In genomic region chr16:44494441-44495108, GRCm38 (mm10) we compare ENCODE assay signal across 10 mouse cellular contexts.
DNase-seq lines count a peak whose midpoint lies in the region; ATAC-seq and TF ChIP-seq lines count a peak whose summit lies in the region.
"Had no signal": no experiment of that assay in that cellular context is flagged by ENCODE, and none has a peak within 500 bp of the region (broad histone marks: within the 10 kb centered on the region; RNA-seq: fewer than 3 reads in every experiment).

No protein-coding gene starts in this region.

- WGBS in heart, embryonic 15.5 days, result 44% methylated on average over 8 of the region's 8 CpGs
- WGBS in hindbrain, embryonic 14.5 days, result 43% methylated on average over 8 of the region's 8 CpGs
- WGBS in liver, postnatal 0 days (ENCODE audit: insufficient replicate concordance), result 36% methylated on average over 8 of the region's 8 CpGs

- no peaks in the 10 kb centered on the region for H3K9me3 ChIP-seq in heart, embryonic 15.5 days (replicated peaks)
- no peaks in the 10 kb centered on the region for H3K9me3 ChIP-seq in hindbrain, embryonic 14.5 days (ENCODE audit: control insufficient read depth, low read length)
- H3K9me3 ChIP-seq in liver, postnatal 0 days (ENCODE audit: low read length), result no peaks in the 10 kb centered on the region
- H3K9me3 ChIP-seq: G1E had no signal

- no peaks in the 10 kb centered on the region for H3K27me3 ChIP-seq in heart, embryonic 15.5 days
- H3K27me3 ChIP-seq in hindbrain, embryonic 14.5 days (ENCODE audit: control insufficient read depth, insufficient read depth, low read length), result no peaks in the 10 kb centered on the region
- no peaks in the 10 kb centered on the region for H3K27me3 ChIP-seq in liver, postnatal 0 days (ENCODE audit: insufficient read depth, low read length)

- intact Hi-C loops in heart, postnatal 10 days (cut with DNase I), result loop anchor here (5.0 kb wide), 1 partner anchor 53 kb away; no protein-coding TSS in a partner anchor

- ATAC-seq in heart, embryonic 15.5 days (replicated peaks; ENCODE audit: insufficient number of reproducible peaks, insufficient read depth, low FRiP score, low read depth), result 0 out of 2 replicates have a peak, but pooled peaks have one; percentile 33
- ATAC-seq in hindbrain, embryonic 14.5 days (ENCODE audit: low FRiP score), result peak; percentile 49; the same call in 1 of the 2 replicates
- no peak for ATAC-seq in liver, postnatal 0 days

- no peak for TF ChIP-seq CTCF in liver, postnatal 0 days (IDR thresholded peaks at IDR 0.05; ENCODE audit: low read depth)

- DNase-seq in heart, postnatal 10 days, result no peak
- peak; percentile 67 for DNase-seq in embryo, embryonic 10 days (ENCODE audit: low spot score)
- no peak for DNase-seq in hindbrain, embryonic 14.5 days (ENCODE audit: low spot score)
- peak; percentile 79 for DNase-seq in mesoderm, embryonic 11.5 days (ENCODE audit: low read depth, low spot score)
- no peak for DNase-seq in urinary bladder, postnatal 25 days (ENCODE audit: low spot score)
- no peak for DNase-seq in liver, postnatal 0 days
- no peak for DNase-seq in retina, embryonic 14.5 days (ENCODE audit: low spot score)

- no peak overlapping the region for H3K4me2 ChIP-seq in heart, embryonic 15.5 days
- no peak overlapping the region for H3K4me2 ChIP-seq in hindbrain, embryonic 14.5 days (replicated peaks)
- no peak overlapping the region for H3K4me2 ChIP-seq in liver, postnatal 0 days (ENCODE audit: low read depth, low read length)

- H3K27ac ChIP-seq in heart, embryonic 15.5 days, result peak overlapping the region; percentile 63
- peak overlapping the region; percentile 56 for H3K27ac ChIP-seq in hindbrain, embryonic 14.5 days
- no peak overlapping the region for H3K27ac ChIP-seq in liver, postnatal 0 days (ENCODE audit: low read depth)
- H3K27ac ChIP-seq: macrophage had no signal

- no peak for TF ChIP-seq EP300 in liver, postnatal 0 days (IDR thresholded peaks at IDR 0.05; ENCODE audit: low read depth)

- no peak overlapping the region for H3K9ac ChIP-seq in heart, embryonic 15.5 days
- H3K9ac ChIP-seq in hindbrain, embryonic 14.5 days, result no peak overlapping the region
- no peak overlapping the region for H3K9ac ChIP-seq in liver, postnatal 0 days (replicated peaks)

- H3K4me3 ChIP-seq in heart, embryonic 15.5 days, result no peak overlapping the region
- no peak overlapping the region for H3K4me3 ChIP-seq in hindbrain, embryonic 14.5 days (replicated peaks; ENCODE audit: low read length)
- no peak overlapping the region for H3K4me3 ChIP-seq in liver, postnatal 0 days (ENCODE audit: low read depth, low read length)

- H3K36me3 ChIP-seq in heart, embryonic 15.5 days, result peaks cover 44% of the 10 kb centered on the region
- peaks cover 44% of the 10 kb centered on the region for H3K36me3 ChIP-seq in hindbrain, embryonic 14.5 days (replicated peaks; ENCODE audit: control insufficient read depth, insufficient read depth)
- H3K36me3 ChIP-seq in liver, postnatal 0 days (replicated peaks; ENCODE audit: insufficient read depth, low read length), result no peaks in the 10 kb centered on the region
- H3K36me3 ChIP-seq: G1E had no signal

- H3K4me1 ChIP-seq in heart, embryonic 15.5 days (replicated peaks), result peaks cover 14% of the 10 kb centered on the region
- H3K4me1 ChIP-seq in hindbrain, embryonic 14.5 days (replicated peaks; ENCODE audit: control insufficient read depth, insufficient read depth, low read length), result peaks cover 9% of the 10 kb centered on the region
- no peaks in the 10 kb centered on the region for H3K4me1 ChIP-seq in liver, postnatal 0 days (ENCODE audit: insufficient read depth)

Comparison
In these comparisons a context has a peak if more than half of its experiments do, and no peak if none do; other contexts are left out.
1. DNase-seq: peak in embryo, embryonic 10 days (single experiment) and mesoderm, embryonic 11.5 days (single experiment); none in heart, postnatal 10 days (0 of 2), hindbrain, embryonic 14.5 days (single experiment), urinary bladder, postnatal 25 days (single experiment), liver, postnatal 0 days (single experiment) and retina, embryonic 14.5 days (single experiment).